Mouse (Mus musculus) E14TG2a.4 (cell line): Measurements from ENCODE around the gene Cd38.

ENCODE experiments used
- CTCF ChIP-seq: conservative IDR thresholded peaks from 2 replicates; pipeline ENCODE4 v1.5.1; 2014; ENCODE audit warnings: low read length
- NANOG ChIP-seq: IDR thresholded peaks from 2 replicates; pipeline ENCODE4 v1.6.1; 2014; ENCODE audit warnings: borderline replicate concordance, low read length, mixed read lengths

- TF ChIP-seq CTCF: no peak
- TF ChIP-seq NANOG: no peak
Observed at GRCm38 (mm10) chr5:43848275-43848674, 20.1 kb upstream of the Cd38 start.
